Mouse (Mus musculus) subcutaneous adipose tissue, adult 2 months (tissue): ENCODE data around the gene Hace1. TPM values are rescaled to one million over a fixed set of nuclear protein-coding genes. Genes with fewer than 3 reads are reported as not detected.

Source experiments
- polyA plus RNA-seq: library from polyadenylated mRNA; depleted of rRNA; stranded (reverse); fragments of >200 nt; gene quantifications from 2 replicates; pipeline ENCODE4 v1.2.3, GENCODE M21; 2012; ENCODE audit warnings: low replicate concordance; rRNA removed

Gene Hace1
- 6.1 and 13.6 TPM in 2 replicates for polyA plus RNA-seq

GRCm38 (mm10) chr10:45577731-45578297 is at the start of gene Hace1:
Gene Hace1 (plus strand): TSS chr10:45577829.

Other genes with a start within 250 kb of the Hace1 start
- 0.34 and 9.7 TPM in 2 replicates for gene Bves, start 242.1 kb upstream of the Hace1 start, polyA plus RNA-seq
- gene Lin28b, start 91.4 kb upstream of the Hace1 start, polyA plus RNA-seq = not detected in 2 replicates